Mouse (Mus musculus): ENCODE data around the gene Lrrc8a. TPM values are rescaled to one million over a fixed set of nuclear protein-coding genes. Genes with fewer than 3 reads are reported as not detected.
A peak's percentile ranks its signal among the peaks of the same experiment; 100 is the strongest.

The Lrrc8a gene
- polyA plus RNA-seq, 1 experiment = 20.6 TPM

DNA sequence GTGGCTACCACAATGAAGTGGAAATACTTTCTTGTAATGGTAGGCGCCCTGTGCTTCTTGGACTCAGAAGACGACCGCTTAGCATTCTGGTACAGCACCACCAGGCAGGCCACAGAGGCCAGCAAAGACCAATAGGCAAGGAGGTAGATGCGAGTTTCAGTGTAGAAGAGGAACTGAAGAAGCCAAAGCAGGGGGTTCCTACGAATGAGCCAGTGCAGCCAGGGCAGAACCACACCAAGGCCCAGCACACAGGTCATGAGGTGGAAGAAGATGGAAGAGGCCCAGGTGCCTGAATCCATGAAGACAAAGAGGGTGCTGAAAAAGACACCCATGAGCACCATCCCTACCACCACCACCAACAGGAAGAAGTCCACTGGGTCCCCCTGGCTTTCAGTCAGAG is 47.5 kb downstream of the Lrrc8a start:
- peaks cover 12% of the 10 kb centered on the region for H3K36me3 ChIP-seq (ENCODE audit: control insufficient read depth, insufficient read depth)
- H3K79me3 ChIP-seq (ENCODE audit: low read depth) = peaks cover 41% of the 10 kb centered on the region
- H3K79me2 ChIP-seq (ENCODE audit: control insufficient read depth, insufficient read depth) = peaks cover 61% of the 10 kb centered on the region
- no peaks in the 10 kb centered on the region for H3K27me3 ChIP-seq (ENCODE audit: control insufficient read depth, insufficient read depth, insufficient read length)
- no peak overlapping the region for H3ac ChIP-seq (ENCODE audit: control insufficient read depth, insufficient read length, low read depth)
- TF ChIP-seq FOSL1 (IDR thresholded peaks at IDR 0.05; ENCODE audit: insufficient read depth, low read length, poor library complexity, severe bottlenecking) = no peak
- TF ChIP-seq MYOG (IDR thresholded peaks at IDR 0.05; ENCODE audit: control insufficient read depth, extremely low read depth, insufficient read length) = no peak
- TF ChIP-seq CEBPB (IDR thresholded peaks at IDR 0.05; ENCODE audit: low read depth) = no peak
- no peak for TF ChIP-seq MYOD1 (IDR thresholded peaks at IDR 0.05; ENCODE audit: control insufficient read depth, insufficient read length, low read depth)
- no peak for TF ChIP-seq CTCF (IDR thresholded peaks at IDR 0.05; ENCODE audit: control insufficient read depth, insufficient read depth, insufficient read length)
- no peak for TF ChIP-seq USF1 (IDR thresholded peaks at IDR 0.05; ENCODE audit: low read depth)
- no peak for TF ChIP-seq MAX (IDR thresholded peaks at IDR 0.05)
- H3K4me3 ChIP-seq (ENCODE audit: insufficient read depth, poor library complexity, severe bottlenecking) = peak overlapping the region; percentile 94

DNA sequence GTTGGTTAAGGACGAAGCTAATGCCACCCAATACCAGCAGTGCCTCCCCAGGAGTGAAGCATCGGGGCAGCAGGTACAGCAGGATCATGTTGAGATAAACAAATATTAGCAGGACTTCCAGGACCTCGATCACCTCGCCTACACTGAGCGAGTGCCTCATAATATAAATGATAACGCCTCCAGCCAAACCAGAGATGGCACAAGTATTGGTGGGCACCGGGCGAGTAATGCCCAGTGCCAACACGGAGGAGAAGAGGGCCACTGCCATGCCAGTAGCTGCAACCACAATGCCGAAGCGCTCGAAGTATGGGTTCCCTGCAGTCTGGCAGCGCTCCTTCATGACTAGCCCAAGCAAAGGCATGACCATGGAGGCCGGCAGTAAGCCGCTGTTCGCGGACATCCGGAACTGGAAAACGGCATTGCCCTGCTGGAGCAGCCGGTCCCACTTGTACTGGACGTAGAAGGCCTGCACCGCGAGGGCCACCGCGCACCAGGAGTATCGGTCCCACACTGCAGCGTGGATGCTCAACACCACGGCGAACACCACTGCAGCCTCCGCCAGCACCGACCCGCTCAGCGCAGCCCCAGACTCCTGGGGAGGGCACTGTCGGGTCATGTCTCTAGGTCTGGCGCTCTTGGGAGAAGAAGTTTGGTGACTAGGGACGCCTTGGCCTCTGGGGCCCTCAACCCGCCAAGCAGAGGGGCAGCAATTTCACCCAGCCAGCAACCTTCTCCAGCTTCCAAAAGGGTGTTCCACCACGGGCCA is 48.1 kb downstream of the Lrrc8a start:
- Histone ChIP-seq H3ac (ENCODE audit: control insufficient read depth, insufficient read length, low read depth) (peak overlapping the region; percentile 98), H3K79me3 (ENCODE audit: low read depth) (peaks cover 47% of the 10 kb centered on the region), H3K36me3 (ENCODE audit: control insufficient read depth, insufficient read depth) (peaks cover 18% of the 10 kb centered on the region), H3K79me2 (ENCODE audit: control insufficient read depth, insufficient read depth) (peaks cover 67% of the 10 kb centered on the region), H3K4me3 (ENCODE audit: insufficient read depth, poor library complexity, severe bottlenecking) (peak overlapping the region; percentile 94), H3K27me3 (ENCODE audit: control insufficient read depth, insufficient read depth, insufficient read length) (no peaks in the 10 kb centered on the region)
- TF ChIP-seq CEBPB (IDR thresholded peaks at IDR 0.05; ENCODE audit: low read depth) (no peak), MYOG (IDR thresholded peaks at IDR 0.05; ENCODE audit: control insufficient read depth, extremely low read depth, insufficient read length) (no peak), MAX (IDR thresholded peaks at IDR 0.05) (peak; percentile 9)

DNA sequence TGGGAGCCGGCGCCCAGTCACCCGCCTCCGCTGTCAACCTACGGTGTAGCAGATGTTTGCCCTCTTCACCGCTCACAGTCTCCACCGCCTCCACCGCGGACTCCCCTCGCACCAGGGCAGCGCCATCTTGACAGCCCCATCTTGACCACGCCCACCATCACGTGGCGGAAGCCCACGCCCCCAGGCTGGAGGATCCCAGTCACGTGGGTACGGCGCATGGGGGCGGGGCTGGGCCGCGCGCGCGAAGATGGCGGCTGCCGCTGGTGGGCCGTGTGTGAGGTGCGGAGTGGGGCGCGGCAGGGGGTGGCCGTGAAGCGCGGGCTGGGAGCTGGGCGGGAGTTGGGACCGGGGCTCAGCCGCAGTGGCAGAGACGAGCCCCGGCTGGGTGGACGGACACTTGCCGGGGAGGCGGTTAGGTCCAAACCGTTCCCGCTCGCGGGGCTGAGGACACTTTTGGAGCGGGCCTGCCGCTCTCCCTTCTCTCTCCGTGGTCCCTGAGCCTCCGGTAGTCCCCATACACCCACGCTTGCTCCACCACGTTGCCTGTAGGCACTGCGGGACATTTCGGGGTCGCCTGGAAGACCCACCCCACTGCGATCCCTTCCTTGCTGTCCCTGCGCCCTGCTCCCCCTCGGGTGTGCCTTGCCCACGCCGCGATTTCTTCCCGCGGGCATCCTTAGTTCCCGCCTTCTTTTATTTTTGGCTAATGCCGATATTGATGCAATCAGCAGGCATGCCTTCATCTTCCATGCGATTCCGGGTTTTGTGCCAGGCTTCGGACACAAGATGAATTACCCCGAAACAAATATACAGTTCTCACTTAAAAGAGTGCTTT is 48.9 kb downstream of the Lrrc8a start, which contains the start of the genes Dolk and Nup188:
Dolk (minus strand) TSS at position 143 of the 835 bp plus-strand sequence.
Nup188 (plus strand) TSS at position 206 of the 835 bp plus-strand sequence.
- Histone ChIP-seq H3K27me3 (ENCODE audit: control insufficient read depth, insufficient read depth, insufficient read length) (no peaks in the 10 kb centered on the region), H3ac (ENCODE audit: control insufficient read depth, insufficient read length, low read depth) (peak within 1 kb of the TSS; percentile 98), H3K4me3 (ENCODE audit: insufficient read depth, poor library complexity, severe bottlenecking) (peak within 1 kb of the TSS; percentile 94), H3K79me3 (ENCODE audit: low read depth) (peaks cover 52% of the 10 kb centered on the region), H3K36me3 (ENCODE audit: control insufficient read depth, insufficient read depth) (peaks cover 19% of the 10 kb centered on the region), H3K79me2 (ENCODE audit: control insufficient read depth, insufficient read depth) (peaks cover 75% of the 10 kb centered on the region)
- TF ChIP-seq CEBPB (IDR thresholded peaks at IDR 0.05; ENCODE audit: low read depth) (no peak), CTCF (IDR thresholded peaks at IDR 0.05; ENCODE audit: control insufficient read depth, insufficient read depth, insufficient read length) (no peak), MYOG (IDR thresholded peaks at IDR 0.05; ENCODE audit: control insufficient read depth, extremely low read depth, insufficient read length) (no peak), MYOD1 (IDR thresholded peaks at IDR 0.05; ENCODE audit: control insufficient read depth, insufficient read length, low read depth) (no peak), FOSL1 (IDR thresholded peaks at IDR 0.05; ENCODE audit: insufficient read depth, low read length, poor library complexity, severe bottlenecking) (no peak), MAX (IDR thresholded peaks at IDR 0.05) (peak; percentile 90), USF1 (IDR thresholded peaks at IDR 0.05; ENCODE audit: low read depth) (peak; percentile 97)

GRCm38 (mm10) chr2:30287027-30287373 is 49.5 kb downstream of the Lrrc8a start:
- Histone ChIP-seq H3K79me3 (ENCODE audit: low read depth) (peaks cover 58% of the 10 kb centered on the region), H3K27me3 (ENCODE audit: control insufficient read depth, insufficient read depth, insufficient read length) (no peaks in the 10 kb centered on the region), H3K36me3 (ENCODE audit: control insufficient read depth, insufficient read depth) (peaks cover 19% of the 10 kb centered on the region), H3ac (ENCODE audit: control insufficient read depth, insufficient read length, low read depth) (peak overlapping the region; percentile 98), H3K79me2 (ENCODE audit: control insufficient read depth, insufficient read depth) (peaks cover 81% of the 10 kb centered on the region), H3K4me3 (ENCODE audit: insufficient read depth, poor library complexity, severe bottlenecking) (peak overlapping the region; percentile 94)
- TF ChIP-seq CTCF (IDR thresholded peaks at IDR 0.05; ENCODE audit: control insufficient read depth, insufficient read depth, insufficient read length) (no peak), MYOD1 (IDR thresholded peaks at IDR 0.05; ENCODE audit: control insufficient read depth, insufficient read length, low read depth) (no peak), USF1 (IDR thresholded peaks at IDR 0.05; ENCODE audit: low read depth) (no peak)

DNA sequence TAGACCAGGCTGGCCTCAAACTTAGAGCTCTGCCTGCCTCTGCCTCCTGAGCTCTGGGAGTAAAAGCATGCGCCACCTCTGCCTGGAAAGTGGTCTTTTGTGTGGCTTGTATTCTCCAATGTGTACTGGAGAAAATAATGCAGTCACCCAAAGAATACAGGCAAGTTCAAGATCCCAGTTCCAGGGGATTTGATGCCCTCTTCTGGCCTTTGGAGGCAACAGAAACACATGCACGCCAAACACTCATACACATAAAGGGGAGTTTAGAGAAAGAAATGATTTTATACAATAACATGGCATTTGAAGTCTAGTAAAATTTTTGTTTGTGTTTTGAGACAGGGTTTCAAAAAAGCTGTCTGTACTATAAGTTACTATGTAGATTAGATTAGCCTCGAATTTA is 62.0 kb downstream of the Lrrc8a start:
- TF ChIP-seq USF1 (IDR thresholded peaks at IDR 0.05; ENCODE audit: low read depth) (no peak), FOSL1 (IDR thresholded peaks at IDR 0.05; ENCODE audit: insufficient read depth, low read length, poor library complexity, severe bottlenecking) (no peak), MYOD1 (IDR thresholded peaks at IDR 0.05; ENCODE audit: control insufficient read depth, insufficient read length, low read depth) (no peak), CTCF (IDR thresholded peaks at IDR 0.05; ENCODE audit: control insufficient read depth, insufficient read depth, insufficient read length) (no peak)
- no peak overlapping the region for H3ac ChIP-seq (ENCODE audit: control insufficient read depth, insufficient read length, low read depth)
- H3K4me3 ChIP-seq (ENCODE audit: insufficient read depth, poor library complexity, severe bottlenecking) = no peak overlapping the region
- H3K36me3 ChIP-seq (ENCODE audit: control insufficient read depth, insufficient read depth) = peaks cover 82% of the 10 kb centered on the region
- H3K27me3 ChIP-seq (ENCODE audit: control insufficient read depth, insufficient read depth, insufficient read length) = no peaks in the 10 kb centered on the region
- H3K79me3 ChIP-seq (ENCODE audit: low read depth) = peaks cover 10% of the 10 kb centered on the region
- H3K79me2 ChIP-seq (ENCODE audit: control insufficient read depth, insufficient read depth) = peaks cover 15% of the 10 kb centered on the region

Measured in C2C12 (cell line).